Mouse (Mus musculus): Measurements from ENCODE around the gene Alx3.

Alx3 gene

GRCm38 (mm10) chr3:107594662-107595263 lies at the start of gene Alx3:
Gene Alx3 (plus strand): TSS chr3:107595031.
- in situ Hi-C loops (cut with MseI, MboI): no loop called here

- in situ Hi-C loops (cut with MseI, MboI): no loop called here
Observed at GRCm38 (mm10) chr3:107545278-107545677, 49.6 kb upstream of the Alx3 start.

GRCm38 (mm10) chr3:107545716-107546412 lies 49.0 kb upstream of the Alx3 start:
- in situ Hi-C loops (cut with MseI, MboI): no loop called here

GRCm38 (mm10) chr3:107546956-107547355 lies 47.9 kb upstream of the Alx3 start:
- in situ Hi-C loops (cut with MseI, MboI): no loop called here

- in situ Hi-C loops (cut with MseI, MboI): no loop called here
Observed at GRCm38 (mm10) chr3:107550409-107551049, 44.3 kb upstream of the Alx3 start.

GRCm38 (mm10) chr3:107554842-107555241 lies 40.0 kb upstream of the Alx3 start, which contains the start of gene Ubl4b:
Gene Ubl4b (minus strand): TSS chr3:107555073.
- in situ Hi-C loops (cut with MseI, MboI): no loop called here

GRCm38 (mm10) chr3:107558740-107559139 lies 36.1 kb upstream of the Alx3 start:
- in situ Hi-C loops (cut with MseI, MboI): no loop called here

- in situ Hi-C loops (cut with MseI, MboI): no loop called here
Observed at GRCm38 (mm10) chr3:107559183-107559582, 35.6 kb upstream of the Alx3 start.

- in situ Hi-C loops (cut with MseI, MboI): no loop called here
Observed at GRCm38 (mm10) chr3:107562104-107562503, 32.7 kb upstream of the Alx3 start.

GRCm38 (mm10) chr3:107562591-107562990 lies 32.2 kb upstream of the Alx3 start:
- in situ Hi-C loops (cut with MseI, MboI): no loop called here

- in situ Hi-C loops (cut with MseI, MboI): no loop called here
Observed at GRCm38 (mm10) chr3:107563880-107564279, 31.0 kb upstream of the Alx3 start.

- in situ Hi-C loops (cut with MseI, MboI): no loop called here
Observed at GRCm38 (mm10) chr3:107565331-107565730, 29.5 kb upstream of the Alx3 start.

GRCm38 (mm10) chr3:107567766-107568165 lies 27.1 kb upstream of the Alx3 start:
- in situ Hi-C loops (cut with MseI, MboI): no loop called here

GRCm38 (mm10) chr3:107568721-107569120 lies 26.1 kb upstream of the Alx3 start:
- in situ Hi-C loops (cut with MseI, MboI): no loop called here

GRCm38 (mm10) chr3:107571205-107571604 lies 23.6 kb upstream of the Alx3 start:
- in situ Hi-C loops (cut with MseI, MboI): no loop called here

- in situ Hi-C loops (cut with MseI, MboI): no loop called here
Observed at GRCm38 (mm10) chr3:107576807-107577206, 18.0 kb upstream of the Alx3 start.

- in situ Hi-C loops (cut with MseI, MboI): no loop called here
Observed at GRCm38 (mm10) chr3:107577810-107578390, 16.9 kb upstream of the Alx3 start.

- in situ Hi-C loops (cut with MseI, MboI): no loop called here
Observed at GRCm38 (mm10) chr3:107579466-107579865, 15.4 kb upstream of the Alx3 start.

- in situ Hi-C loops (cut with MseI, MboI): no loop called here
Observed at GRCm38 (mm10) chr3:107581103-107582010, 13.5 kb upstream of the Alx3 start.

- in situ Hi-C loops (cut with MseI, MboI): no loop called here
Observed at GRCm38 (mm10) chr3:107582130-107582874, 12.5 kb upstream of the Alx3 start.
